Mouse (Mus musculus) bone marrow, adult 2 months (tissue): Measurements from ENCODE around the gene Kars. TPM values are rescaled to one million over a fixed set of nuclear protein-coding genes. Genes with fewer than 3 reads are reported as not detected.

Experiments used
- H3K27ac ChIP-seq: fragments of 200-500 bp; 2 replicates; pipeline ENCODE4 v1.5.1; 2012; ENCODE audit warnings: low read depth, mild to moderate bottlenecking, control low read depth, inconsistent platforms, low read length; ENCODE audit not compliant: control insufficient read depth, poor library complexity, insufficient read depth
- H3K4me1 ChIP-seq: fragments of 200-500 bp; 2 replicates; pipeline ENCODE4 v1.6.1; 2011; ENCODE audit warnings: low read length; ENCODE audit not compliant: control insufficient read depth, insufficient read depth
- H3K4me3 ChIP-seq: fragments of 200-500 bp; replicated peaks from 2 replicates; pipeline ENCODE3; 2011; ENCODE audit warnings: mild to moderate bottlenecking, low read depth, low read length, control low read depth; ENCODE audit not compliant: control insufficient read depth
- CTCF ChIP-seq: fragments of 200-500 bp; IDR thresholded peaks from 2 replicates; pipeline ENCODE4 v1.5.1; 2011; ENCODE audit warnings: low read length, control low read depth; ENCODE audit not compliant: control insufficient read depth, insufficient read depth
- POLR2A ChIP-seq: fragments of 200-500 bp; IDR thresholded peaks from 2 replicates; pipeline ENCODE4 v1.6.1; 2011; ENCODE audit warnings: low read depth, mild to moderate bottlenecking, control low read depth, low read length, borderline replicate concordance; ENCODE audit not compliant: control insufficient read depth
- WGBS: fragments of 180-500 bp; shearing (Covaris S2); methylation state at CpG from one replicate; pipeline ENCODE4 v1.1.7; 2018; 5-methylcytosine and 5-hydroxymethylcytosine counted together
- polyA plus RNA-seq: library from polyadenylated mRNA; stranded (reverse); fragments of >200 nt; gene quantifications from 2 replicates; pipeline ENCODE4 v1.2.4, GENCODE M21; 2011; ENCODE audit warnings: low replicate concordance; ENCODE audit not compliant: missing spikeins, insufficient read depth, insufficient read length

The Kars gene
- polyA plus RNA-seq, 1 experiment: 50.7 TPM

- 83% methylated on average over 10 of the region's 10 CpGs for WGBS
- TF ChIP-seq CTCF (no peak), POLR2A (no peak)
- H3K4me1 ChIP-seq: no peaks in the 10 kb centered on the region
- H3K4me3 ChIP-seq: no peak overlapping the region
- no peak overlapping the region for H3K27ac ChIP-seq
Observed at GRCm38 (mm10) chr8:111963091-111963490, 48.0 kb downstream of the Kars start.

- no peak for TF ChIP-seq POLR2A
- H3K4me3 ChIP-seq: no peak overlapping the region
- WGBS: 65% methylated on average over 1 of the region's 1 CpGs
- H3K27ac ChIP-seq: no peak overlapping the region
- no peaks in the 10 kb centered on the region for H3K4me1 ChIP-seq
Observed at GRCm38 (mm10) chr8:111962589-111962988, 48.5 kb downstream of the Kars start.

- Histone ChIP-seq H3K4me1 (no peaks in the 10 kb centered on the region), H3K27ac (no peak overlapping the region), H3K4me3 (no peak overlapping the region)
- 83% methylated on average over 3 of the region's 3 CpGs for WGBS
- TF ChIP-seq POLR2A (no peak), CTCF (no peak)
Observed at GRCm38 (mm10) chr8:111961330-111961729, 49.8 kb downstream of the Kars start.

GRCm38 (mm10) chr8:111960591-111961321, 50.4 kb downstream of the Kars start:
- no peaks in the 10 kb centered on the region for H3K4me1 ChIP-seq
- no peak overlapping the region for H3K4me3 ChIP-seq
- no peak for TF ChIP-seq CTCF
- no peak for TF ChIP-seq POLR2A
- 83% methylated on average over 15 of the region's 15 CpGs for WGBS
- no peak overlapping the region for H3K27ac ChIP-seq

GRCm38 (mm10) chr8:111957231-111957630, 53.9 kb downstream of the Kars start:
- TF ChIP-seq POLR2A (no peak), CTCF (no peak)
- 74% methylated on average over 2 of the region's 2 CpGs for WGBS

GRCm38 (mm10) chr8:111955879-111956278, 55.2 kb downstream of the Kars start:
- 46% methylated on average over 5 of the region's 5 CpGs for WGBS
- TF ChIP-seq CTCF: no peak
- no peak for TF ChIP-seq POLR2A
- Histone ChIP-seq H3K4me3 (no peak overlapping the region), H3K27ac (no peak overlapping the region), H3K4me1 (no peaks in the 10 kb centered on the region)

More at GRCm38 (mm10) chr8:111957231-111957630, 53.9 kb downstream of the Kars start:
- Histone ChIP-seq H3K27ac (no peak overlapping the region), H3K4me3 (no peak overlapping the region), H3K4me1 (no peaks in the 10 kb centered on the region)

- no peak overlapping the region for H3K4me3 ChIP-seq
- WGBS: 78% methylated on average over 4 of the region's 4 CpGs
- TF ChIP-seq CTCF: no peak
- TF ChIP-seq POLR2A: no peak
- no peaks in the 10 kb centered on the region for H3K4me1 ChIP-seq
- no peak overlapping the region for H3K27ac ChIP-seq
Observed at GRCm38 (mm10) chr8:111954844-111955594, 56.1 kb downstream of the Kars start.

GRCm38 (mm10) chr8:111951936-111952335, 59.2 kb downstream of the Kars start:
- 92% methylated on average over 5 of the region's 5 CpGs for WGBS
- no peak overlapping the region for H3K4me3 ChIP-seq
- no peak overlapping the region for H3K27ac ChIP-seq
- H3K4me1 ChIP-seq: no peaks in the 10 kb centered on the region; the same call in 1 of the 2 replicates
- TF ChIP-seq CTCF: no peak

GRCm38 (mm10) chr8:111951317-111951716, 59.8 kb downstream of the Kars start:
- Histone ChIP-seq H3K4me3 (no peak overlapping the region), H3K4me1 (no peaks in the 10 kb centered on the region; the same call in 1 of the 2 replicates), H3K27ac (no peak overlapping the region)
- 88% methylated on average over 7 of the region's 7 CpGs for WGBS
- TF ChIP-seq POLR2A (no peak), CTCF (no peak)
